Mouse (Mus musculus) kidney, adult 2 months (tissue): ENCODE data around the gene Trit1. TPM values are rescaled to one million over a fixed set of nuclear protein-coding genes. Genes with fewer than 3 reads are reported as not detected.

ENCODE experiments used
- DNase-seq: peaks from one replicate; pipeline ENCODE4 v3.0.0; 2021
- H3K27ac ChIP-seq: fragments of 200-500 bp; 2 replicates; pipeline ENCODE4 v1.5.1; 2012; ENCODE audit warnings: low read depth, low read length, control low read depth, inconsistent platforms; ENCODE audit not compliant: insufficient read depth
- H3K27me3 ChIP-seq: fragments of 200-500 bp; replicated peaks from 2 replicates; pipeline ENCODE4 v1.6.1; 2012; ENCODE audit warnings: mild to moderate bottlenecking, moderate library complexity, low read length, inconsistent platforms; ENCODE audit not compliant: control insufficient read depth, insufficient read depth
- H3K36me3 ChIP-seq: fragments of 200-500 bp; 2 replicates; pipeline ENCODE4 v1.6.1; 2012; ENCODE audit warnings: mild to moderate bottlenecking, moderate library complexity, low read length, inconsistent platforms; ENCODE audit not compliant: control insufficient read depth, insufficient read depth
- H3K4me1 ChIP-seq: fragments of 200-500 bp; 2 replicates; pipeline ENCODE4 v1.6.1; 2011; ENCODE audit warnings: low read length; ENCODE audit not compliant: control insufficient read depth, insufficient read depth
- H3K4me3 ChIP-seq: fragments of 200-500 bp; 2 replicates; pipeline ENCODE4 v1.5.1; 2011; ENCODE audit warnings: mild to moderate bottlenecking, low read depth, low read length, control low read depth; ENCODE audit not compliant: insufficient read depth
- CTCF ChIP-seq: fragments of 200-500 bp; conservative IDR thresholded peaks from 2 replicates; pipeline ENCODE4 v1.5.1; 2011; ENCODE audit warnings: low read depth, mild to moderate bottlenecking, control low read depth, low read length, moderate library complexity, mixed read lengths; ENCODE audit not compliant: insufficient read depth, insufficient read length
- POLR2A ChIP-seq: fragments of 200-500 bp; IDR thresholded peaks from one replicate; pipeline ENCODE4 v1.6.1; 2011; ENCODE audit warnings: low read depth, low read length, control low read depth
- WGBS: fragments of 180-500 bp; shearing (Covaris S2); methylation state at CpG from one replicate; pipeline ENCODE4 v1.1.7; 2018; 5-methylcytosine and 5-hydroxymethylcytosine counted together
- polyA plus RNA-seq: library from polyadenylated mRNA; depleted of rRNA; stranded (reverse); fragments of >200 nt; gene quantifications from 2 replicates; pipeline ENCODE4 v1.2.3, GENCODE M21; 2012; rRNA removed

Gene Trit1
- polyA plus RNA-seq, 1 experiment, result 4.7 TPM

DNA sequence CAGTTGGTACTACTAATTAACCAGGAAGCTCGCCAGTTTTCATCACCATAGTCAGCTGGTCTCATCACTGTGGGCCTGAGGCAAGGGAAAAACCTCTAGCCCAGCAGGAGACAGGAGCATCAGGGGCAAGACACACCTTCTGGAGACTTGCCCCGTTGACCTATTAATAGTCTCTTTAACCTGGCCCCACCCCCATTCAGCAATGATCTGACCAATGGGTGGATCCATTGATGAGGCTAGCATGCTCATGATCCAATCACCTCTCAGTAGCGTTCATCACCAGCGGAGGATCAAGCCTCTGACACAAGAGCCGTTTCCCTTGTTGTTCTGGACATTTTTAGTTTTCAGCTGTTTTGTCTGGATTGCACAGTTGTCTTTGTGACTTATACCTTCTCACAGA is 76.2 kb downstream of the Trit1 start:
- Histone ChIP-seq H3K4me3 (no peak overlapping the region), H3K27ac (no peak overlapping the region), H3K27me3 (no peaks in the 10 kb centered on the region), H3K36me3 (no peaks in the 10 kb centered on the region), H3K4me1 (no peaks in the 10 kb centered on the region)
- no peak for DNase-seq
- 78% methylated on average over 5 of the region's 5 CpGs for WGBS
- TF ChIP-seq CTCF (no peak), POLR2A (no peak)

DNA sequence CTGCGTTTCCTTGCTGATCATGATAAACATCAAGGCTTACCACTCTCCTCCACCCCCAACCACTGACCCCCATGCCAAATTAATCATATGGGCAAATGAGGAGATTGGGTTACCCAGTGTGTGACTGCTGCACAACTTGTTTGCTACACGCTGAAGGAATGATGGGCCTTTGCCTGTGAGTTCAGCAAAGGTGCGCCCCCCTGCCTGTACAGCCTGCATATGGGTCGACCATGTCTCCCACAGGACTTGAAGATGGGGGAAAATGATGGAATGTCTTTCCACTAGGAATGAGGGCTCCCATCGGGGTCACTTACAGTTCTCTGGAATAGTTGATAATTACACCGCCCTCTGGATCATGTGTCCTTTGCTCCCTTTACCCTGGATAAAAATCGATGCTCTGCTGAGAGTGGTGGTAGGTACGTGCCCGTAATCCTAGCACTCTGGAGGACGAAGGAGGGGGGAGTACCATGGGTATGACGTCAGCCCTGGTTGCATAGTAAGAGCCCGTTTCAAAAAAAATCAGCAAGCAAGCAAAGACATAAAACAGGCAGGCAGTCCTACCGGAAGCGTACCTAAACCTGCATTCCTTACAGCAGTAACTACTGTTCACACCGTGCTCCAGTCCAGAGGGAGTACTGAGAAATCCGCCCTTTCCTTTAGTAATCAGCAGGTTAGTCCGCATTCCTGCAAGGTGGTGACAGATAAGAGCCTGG is 76.8 kb downstream of the Trit1 start:
- TF ChIP-seq CTCF (no peak), POLR2A (no peak)
- H3K4me3 ChIP-seq, result no peak overlapping the region
- H3K36me3 ChIP-seq, result no peaks in the 10 kb centered on the region
- H3K4me1 ChIP-seq, result no peaks in the 10 kb centered on the region
- WGBS, result 38% methylated on average over 17 of the region's 17 CpGs
- H3K27me3 ChIP-seq, result no peaks in the 10 kb centered on the region
- no peak for DNase-seq
- H3K27ac ChIP-seq, result no peak overlapping the region

DNA sequence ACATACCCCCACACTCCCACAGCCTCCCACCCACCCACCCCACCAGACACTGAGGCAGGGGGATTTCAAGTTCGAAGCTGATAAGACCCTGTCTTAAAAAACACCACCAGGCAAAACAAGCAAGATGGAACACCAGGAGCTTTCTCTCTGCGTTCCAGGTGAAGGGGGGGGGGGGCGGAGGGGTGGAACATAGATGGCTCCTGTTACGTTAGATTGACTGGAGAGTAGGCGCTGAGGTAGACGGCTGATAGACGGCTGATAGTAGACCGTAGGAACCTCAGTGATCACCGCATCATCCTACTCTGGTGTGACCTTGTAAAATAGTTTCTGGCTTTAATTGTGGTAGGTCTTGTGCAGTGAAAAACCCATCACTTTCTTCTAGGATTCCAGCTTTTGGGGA is 77.5 kb downstream of the Trit1 start:
- no peaks in the 10 kb centered on the region for H3K36me3 ChIP-seq
- no peak overlapping the region for H3K4me3 ChIP-seq
- WGBS, result 58% methylated on average over 9 of the region's 9 CpGs
- H3K4me1 ChIP-seq, result no peaks in the 10 kb centered on the region
- H3K27ac ChIP-seq, result no peak overlapping the region
- no peak for DNase-seq
- TF ChIP-seq CTCF (no peak), POLR2A (no peak)
- no peaks in the 10 kb centered on the region for H3K27me3 ChIP-seq

Other genes starting within 250 kb of the Trit1 start
- gene Ppt1, start 180.4 kb upstream of the Trit1 start, polyA plus RNA-seq, result 61.2 and 67.7 TPM in 2 replicates
- gene Cap1, start 130.5 kb upstream of the Trit1 start, polyA plus RNA-seq, result 89.3 and 101 TPM in 2 replicates
- gene Mfsd2a, start 55.4 kb upstream of the Trit1 start, polyA plus RNA-seq, result 27.6 and 43.9 TPM in 2 replicates
- 1.5 and 1.6 TPM in 2 replicates for gene Mycl, start 20.9 kb upstream of the Trit1 start, polyA plus RNA-seq
- 0.03 and 0.14 TPM in 2 replicates for gene Bmp8b, start 88.6 kb downstream of the Trit1 start, polyA plus RNA-seq
- gene Oxct2b, start 99.7 kb downstream of the Trit1 start, polyA plus RNA-seq, result 0.11 TPM in 1 of 2 replicates, not detected in the other
- gene Ppie, start 123.4 kb downstream of the Trit1 start, polyA plus RNA-seq, result 14.3 and 17.3 TPM in 2 replicates
- gene Hpcal4, start 166.6 kb downstream of the Trit1 start, polyA plus RNA-seq, result 0.75 and 0.83 TPM in 2 replicates
- 0.91 and 0.94 TPM in 2 replicates for gene Nt5c1a, start 184.9 kb downstream of the Trit1 start, polyA plus RNA-seq
- gene Heyl, start 217.0 kb downstream of the Trit1 start, polyA plus RNA-seq, result 3.5 and 4.1 TPM in 2 replicates
- gene Pabpc4, start 245.8 kb downstream of the Trit1 start, polyA plus RNA-seq, result 57.8 and 67.1 TPM in 2 replicates